Mouse (Mus musculus): Measurements from ENCODE around the gene Vopp1. TPM values are rescaled to one million over a fixed set of nuclear protein-coding genes. Genes with fewer than 3 reads are reported as not detected.
"Not testable (repeated sequence)": the region's sequence is repeated elsewhere in the genome, so short reads cannot be mapped to it uniquely, and the experiment has no call there.

Gene Vopp1
- 10 to 100 TPM in 19 of 26 experiments, 1 to 10 TPM in 7; 2.7 to 85.0 (median 11.8) TPM for total RNA-seq (2018; cell fraction: chromatin; rRNA removed)
- 10 to 100 TPM; 23.8 to 48.7 (median 30.3) TPM for total RNA-seq (2018; cell fraction: cytosol; rRNA removed)
- total RNA-seq (2018; cell fraction: nucleus; rRNA removed) = 100 to 1,000 TPM in 1 of 26 experiments, 10 to 100 TPM in 25; 17.4 to 108 (median 28.0) TPM
- 28.8 to 38.0 TPM (median 31.5 TPM) in 3 replicates for polyA plus RNA-seq (2018)

DNA sequence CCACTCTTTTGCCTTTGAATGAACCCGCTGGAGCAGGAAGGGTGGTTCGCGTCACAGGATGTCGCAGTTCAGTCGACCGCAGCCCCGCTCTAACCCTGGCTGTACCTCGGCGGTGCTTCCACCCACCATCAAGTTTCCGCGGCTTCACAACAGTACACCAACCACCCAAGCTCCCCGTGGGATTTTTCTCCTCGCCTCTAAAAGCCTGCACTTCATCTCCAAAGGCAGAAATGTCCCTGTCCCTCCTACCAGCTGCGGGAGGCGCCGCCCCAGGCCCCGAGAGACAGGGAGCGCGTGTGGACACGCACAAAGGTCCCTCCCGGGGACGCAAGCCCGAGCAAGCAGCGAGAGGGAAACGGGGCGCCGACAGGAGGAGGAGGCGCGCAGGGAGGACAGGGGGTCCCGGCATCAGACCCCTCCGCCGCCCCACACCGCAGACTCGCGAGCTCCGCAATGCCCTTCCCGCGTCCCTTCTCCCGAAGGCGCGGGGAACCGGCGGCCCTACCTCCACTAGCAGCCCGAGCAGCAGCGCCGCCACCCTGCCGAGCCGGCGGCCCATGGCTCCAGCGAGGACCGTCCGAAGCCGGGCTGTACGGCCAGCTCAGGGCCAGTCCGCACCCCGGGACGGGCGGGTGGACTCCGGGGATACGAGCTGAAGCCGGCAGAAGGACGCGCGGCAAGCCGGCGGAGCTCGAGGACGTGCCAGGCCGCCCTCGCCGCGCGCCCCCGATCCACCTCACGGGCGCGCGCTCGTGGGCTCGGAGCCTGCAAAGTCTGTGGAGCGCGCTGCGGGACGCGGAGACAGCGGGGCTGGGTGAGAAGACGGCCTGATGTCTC is at the start of gene Vopp1:
Gene Vopp1 (minus strand): TSS at position 738 of the 837 bp plus-strand sequence.
- no peaks in the 10 kb centered on the region for H3K36me3 ChIP-seq (ENCODE audit: inconsistent target)
- H3K79me2 ChIP-seq (ENCODE audit: inconsistent target) = peaks cover 15% of the 10 kb centered on the region; the same call in 1 of the 2 replicates
- H3K4me3 ChIP-seq (ENCODE audit: inconsistent target) = peak within 1 kb of the TSS; percentile 59
- peak within 1 kb of the TSS; percentile 34 for H3K27ac ChIP-seq
- WGBS (ENCODE audit: missing documents) = 2% methylated on average over 85 of the region's 87 CpGs

DNA sequence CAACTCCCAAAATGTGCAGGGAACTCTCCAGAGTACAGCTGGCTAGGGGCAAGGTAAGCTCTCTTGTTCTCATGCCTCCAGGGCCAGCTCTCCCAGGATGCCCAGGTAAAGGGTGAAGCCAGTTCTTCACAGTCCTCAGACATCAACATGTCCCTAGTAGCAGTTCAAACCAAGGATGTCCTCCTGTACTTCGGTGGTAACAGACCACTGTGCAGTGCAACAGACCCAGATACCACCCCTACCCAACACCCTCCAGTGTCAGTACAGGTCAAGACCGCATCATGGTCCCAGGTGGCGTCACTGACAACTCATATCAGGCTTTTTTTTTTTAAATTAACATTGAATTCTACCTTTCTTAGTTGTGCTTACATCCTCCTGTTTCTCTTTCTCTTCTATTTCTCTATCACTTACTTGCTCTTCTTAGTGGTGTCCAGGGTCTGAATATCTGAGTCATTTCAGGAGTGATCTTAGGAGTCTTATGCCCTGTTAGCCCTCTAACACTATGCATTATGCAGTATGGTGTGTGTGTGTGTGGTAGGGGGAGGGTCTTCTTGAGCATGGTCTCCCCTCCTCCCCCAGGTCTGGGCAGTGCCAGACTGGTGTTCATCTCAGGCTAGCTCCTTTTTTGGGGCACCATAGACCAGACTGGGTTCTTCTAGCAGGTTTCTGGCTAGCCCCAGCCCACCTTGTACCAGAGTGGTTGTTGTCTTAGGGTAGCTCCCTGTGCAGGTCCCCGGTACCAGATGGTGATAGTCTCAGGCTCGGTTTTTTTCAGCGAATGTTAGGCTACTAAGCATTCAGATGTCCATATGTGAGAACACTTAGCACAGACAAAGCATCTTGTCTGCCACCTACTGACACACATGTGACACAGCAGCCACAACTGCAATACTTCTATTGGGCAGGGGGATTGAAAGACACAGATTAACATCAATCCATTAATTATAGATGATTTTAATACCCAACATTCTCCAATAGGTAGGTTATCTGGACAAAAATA is 34.4 kb upstream of the Vopp1 start:
- Histone ChIP-seq H3K36me3 (ENCODE audit: inconsistent target) (no peaks in the 10 kb centered on the region), H3K4me3 (ENCODE audit: inconsistent target) (no peak overlapping the region), H3K27ac (no peak overlapping the region), H3K79me2 (ENCODE audit: inconsistent target) (no peaks in the 10 kb centered on the region)
- WGBS (ENCODE audit: missing documents) = 50% methylated on average over 6 of the region's 6 CpGs

DNA sequence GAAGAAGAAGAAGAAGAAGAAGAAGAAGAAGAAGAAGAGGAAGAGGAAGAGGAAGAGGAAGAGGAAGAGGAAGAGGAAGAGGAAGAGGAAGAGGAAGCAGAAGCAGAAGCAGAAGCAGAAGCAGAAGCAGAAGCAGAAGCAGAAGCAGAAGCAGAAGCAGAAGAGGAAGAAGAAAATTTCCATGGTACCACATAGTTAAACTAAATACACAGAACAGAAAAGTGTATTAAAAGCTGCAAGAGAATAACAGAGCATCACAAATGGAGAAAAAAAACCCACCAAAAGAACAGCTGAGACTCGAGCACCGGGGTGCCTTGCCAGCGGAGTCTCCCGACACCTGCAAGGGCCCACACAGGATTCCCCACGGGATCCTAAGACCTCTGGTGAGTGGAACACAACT is 26.2 kb upstream of the Vopp1 start:
- H3K4me3 ChIP-seq (ENCODE audit: inconsistent target); H3K27ac ChIP-seq; H3K79me2 ChIP-seq (ENCODE audit: inconsistent target); H3K36me3 ChIP-seq (ENCODE audit: inconsistent target): not testable (repeated sequence)
- WGBS (ENCODE audit: missing documents) = 94% methylated on average over 5 of the region's 5 CpGs

DNA sequence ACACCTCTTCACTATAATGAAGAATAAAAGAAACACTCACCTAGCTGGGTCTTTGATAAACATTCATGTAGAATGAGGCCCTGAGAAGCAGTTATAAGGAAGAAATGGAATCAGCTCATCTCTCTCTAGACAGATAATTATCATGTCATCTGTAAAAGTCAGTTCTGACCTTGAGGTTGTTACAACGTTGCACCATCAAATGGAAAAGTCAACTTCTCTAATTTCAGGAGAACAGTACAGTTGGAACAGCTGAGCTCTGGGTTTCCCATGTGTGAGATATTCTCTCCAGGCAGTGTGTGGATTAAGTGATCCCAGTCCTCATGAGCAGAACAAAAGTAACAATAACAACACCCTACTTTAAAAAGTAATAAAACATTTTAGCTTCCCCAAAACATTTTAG is 25.3 kb upstream of the Vopp1 start, which contains the start of gene Vmn1r21:
Gene Vmn1r21 (minus strand): TSS at position 58 of the 400 bp plus-strand sequence.
- no peaks in the 10 kb centered on the region for H3K79me2 ChIP-seq (ENCODE audit: inconsistent target)
- WGBS (ENCODE audit: missing documents) = 53% methylated on average over 1 of the region's 1 CpGs
- no peak within 1 kb of the TSS for H3K27ac ChIP-seq

DNA sequence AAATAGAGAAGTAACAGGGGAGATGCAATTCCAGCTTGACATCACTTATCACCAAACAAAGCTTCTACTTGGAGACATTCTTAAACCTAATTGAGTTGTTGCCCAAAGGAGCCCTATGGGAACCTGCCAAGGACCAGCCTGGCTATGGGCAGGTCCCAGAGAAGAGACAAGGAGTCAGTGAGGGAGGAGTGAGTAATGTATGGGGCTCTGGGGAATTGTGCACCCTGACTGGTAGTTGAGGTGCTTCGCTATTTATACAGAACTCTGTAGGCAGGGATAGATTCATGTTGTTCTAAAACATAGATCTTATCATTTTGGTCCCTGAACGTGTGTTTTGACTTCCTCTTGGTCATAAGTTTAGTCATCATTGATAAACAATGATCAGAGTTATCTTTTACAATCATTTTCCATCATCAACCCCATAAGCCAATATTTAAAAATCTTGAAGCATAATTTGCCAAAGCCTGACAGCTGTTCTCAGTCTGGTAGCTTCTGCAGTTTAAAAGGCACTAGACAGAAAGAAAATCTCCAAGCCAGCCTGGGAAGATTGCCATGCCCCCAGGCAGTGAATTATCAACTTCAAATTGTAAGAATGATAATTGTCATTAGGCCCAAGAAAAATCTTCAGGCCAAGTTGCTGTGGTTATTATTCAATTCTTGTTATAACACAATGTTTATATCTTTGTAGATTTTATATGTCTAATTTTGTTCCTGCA is 14.9 kb upstream of the Vopp1 start:
- H3K79me2 ChIP-seq (ENCODE audit: inconsistent target) = no peaks in the 10 kb centered on the region
- 51% methylated on average over 2 of the region's 2 CpGs for WGBS (ENCODE audit: missing documents)
- no peak overlapping the region for H3K4me3 ChIP-seq (ENCODE audit: inconsistent target)
- H3K27ac ChIP-seq = no peak overlapping the region
- no peaks in the 10 kb centered on the region for H3K36me3 ChIP-seq (ENCODE audit: inconsistent target)

More for the DNA sequence above, 25.3 kb upstream of the Vopp1 start, which contains the start of gene Vmn1r21:
- Histone ChIP-seq H3K36me3 (ENCODE audit: inconsistent target) (no peaks in the 10 kb centered on the region), H3K4me3 (ENCODE audit: inconsistent target) (no peak within 1 kb of the TSS)

DNA sequence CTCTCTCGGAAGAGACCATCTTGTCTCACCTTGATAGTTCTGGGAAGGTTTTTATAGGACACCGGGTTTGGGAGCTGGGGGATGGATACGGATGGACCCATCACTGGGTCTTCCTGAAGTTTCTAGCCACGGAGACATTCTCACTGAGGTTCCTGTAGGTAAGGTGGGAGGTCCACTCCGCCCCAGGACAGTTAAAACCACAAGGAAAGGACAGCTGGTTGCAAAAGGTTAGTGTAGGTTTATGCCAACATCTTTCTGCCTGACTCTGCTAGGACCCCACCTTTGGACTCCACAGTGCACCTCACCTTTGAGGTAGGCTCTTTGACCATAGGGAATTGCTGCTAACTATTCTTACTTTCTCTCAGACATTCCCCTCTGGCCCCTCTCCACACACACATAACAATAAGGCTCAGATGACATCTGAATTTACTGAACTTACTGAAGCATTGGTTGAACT is 328 bp upstream of the Vopp1 start:
- Histone ChIP-seq H3K4me3 (ENCODE audit: inconsistent target) (peak overlapping the region; percentile 19; the same call in 1 of the 2 replicates), H3K36me3 (ENCODE audit: inconsistent target) (no peaks in the 10 kb centered on the region), H3K79me2 (ENCODE audit: inconsistent target) (peaks cover 15% of the 10 kb centered on the region; the same call in 1 of the 2 replicates), H3K27ac (no peak overlapping the region)
- WGBS (ENCODE audit: missing documents) = 13% methylated on average over 5 of the region's 5 CpGs

DNA sequence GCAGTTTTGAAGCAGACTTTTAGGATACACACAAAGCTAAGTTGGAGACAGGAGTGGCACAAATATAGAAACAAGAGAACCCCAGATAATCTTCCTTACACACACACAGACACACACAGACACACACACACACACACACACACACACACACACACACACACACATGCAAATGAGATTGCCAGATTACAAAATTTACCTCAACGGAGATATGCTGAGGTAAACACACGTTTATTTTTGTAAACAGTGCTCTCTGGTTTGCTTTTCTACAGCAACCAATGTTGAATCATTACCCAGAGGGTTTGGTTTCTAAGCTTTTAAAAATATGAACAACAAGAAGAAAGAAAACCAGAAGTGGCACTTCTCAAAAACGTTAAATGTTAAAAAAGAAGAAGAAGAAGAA is 1.5 kb downstream of the Vopp1 start:
- H3K36me3 ChIP-seq (ENCODE audit: inconsistent target) = no peaks in the 10 kb centered on the region
- no peak overlapping the region for H3K4me3 ChIP-seq (ENCODE audit: inconsistent target)
- peaks cover 15% of the 10 kb centered on the region; the same call in 1 of the 2 replicates for H3K79me2 ChIP-seq (ENCODE audit: inconsistent target)
- 34% methylated on average over 2 of the region's 3 CpGs for WGBS (ENCODE audit: missing documents)
- H3K27ac ChIP-seq = no peak overlapping the region

DNA sequence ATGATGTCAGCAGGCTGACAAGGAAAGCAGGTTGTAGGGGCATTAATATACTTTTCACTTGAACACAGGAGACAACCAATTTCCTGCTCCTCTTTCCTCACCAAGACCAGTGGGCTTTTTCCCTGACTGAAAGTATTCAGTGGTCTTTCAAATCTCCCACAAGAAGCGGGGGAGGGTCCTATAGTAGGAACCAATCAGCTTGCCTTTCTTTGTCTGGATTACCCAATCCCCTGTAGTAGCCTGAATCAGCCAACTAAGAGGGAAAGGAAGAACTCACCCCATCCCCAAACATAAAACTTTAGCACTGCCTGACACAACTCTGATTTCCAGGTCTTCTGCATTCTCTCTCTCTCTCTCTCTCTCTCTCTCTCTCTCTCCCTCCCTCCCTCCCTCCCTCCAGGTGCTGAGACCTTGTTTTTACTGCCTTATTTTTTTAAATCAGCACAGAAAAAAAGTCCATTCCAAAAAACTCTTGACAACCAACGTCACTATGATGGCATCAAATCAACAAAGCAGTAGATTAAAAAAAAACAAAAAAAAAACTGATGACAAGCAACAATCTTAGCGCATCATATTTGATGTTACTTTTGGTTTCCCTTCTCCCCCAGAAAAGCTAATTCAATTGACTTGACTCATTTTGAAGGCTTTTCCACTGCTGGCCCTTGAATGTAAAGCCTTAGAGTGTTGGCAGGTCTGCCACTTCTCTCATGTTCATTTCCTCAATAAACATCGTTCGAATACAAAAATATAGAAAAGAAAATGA is 2.1 kb downstream of the Vopp1 start:
- Histone ChIP-seq H3K4me3 (ENCODE audit: inconsistent target) (no peak overlapping the region), H3K27ac (no peak overlapping the region), H3K79me2 (ENCODE audit: inconsistent target) (peaks cover 15% of the 10 kb centered on the region; the same call in 1 of the 2 replicates), H3K36me3 (ENCODE audit: inconsistent target) (no peaks in the 10 kb centered on the region)
- WGBS (ENCODE audit: missing documents) = 47% methylated on average over 5 of the region's 5 CpGs

DNA sequence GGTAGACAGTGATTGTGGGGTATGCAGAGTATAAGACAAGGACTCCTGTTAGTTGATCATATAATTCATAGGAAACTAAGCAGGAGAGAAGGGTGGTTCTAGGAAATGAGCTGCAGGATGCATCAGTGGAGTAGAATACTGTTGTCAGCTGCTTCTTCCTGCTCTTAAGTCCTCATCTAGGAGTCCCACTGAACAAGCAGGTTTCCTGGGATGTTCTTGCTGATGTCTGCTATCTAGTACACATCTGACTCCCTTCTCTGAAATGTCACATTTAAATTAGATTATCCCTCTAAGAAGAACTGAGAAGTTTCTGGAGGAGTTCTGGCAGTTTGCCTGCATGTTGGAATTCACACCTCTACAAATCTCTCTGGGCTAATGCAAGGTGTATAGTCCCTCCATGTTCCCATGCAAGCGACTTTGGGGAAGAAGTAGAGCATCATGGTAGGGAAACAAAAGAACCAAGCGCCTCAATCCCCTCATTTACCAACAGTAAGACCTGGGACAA is 10.5 kb downstream of the Vopp1 start:
- Histone ChIP-seq H3K4me3 (ENCODE audit: inconsistent target) (no peak overlapping the region), H3K27ac (no peak overlapping the region), H3K36me3 (ENCODE audit: inconsistent target) (no peaks in the 10 kb centered on the region), H3K79me2 (ENCODE audit: inconsistent target) (peaks cover 14% of the 10 kb centered on the region)
- WGBS (ENCODE audit: missing documents) = 93% methylated on average over 2 of the region's 2 CpGs

DNA sequence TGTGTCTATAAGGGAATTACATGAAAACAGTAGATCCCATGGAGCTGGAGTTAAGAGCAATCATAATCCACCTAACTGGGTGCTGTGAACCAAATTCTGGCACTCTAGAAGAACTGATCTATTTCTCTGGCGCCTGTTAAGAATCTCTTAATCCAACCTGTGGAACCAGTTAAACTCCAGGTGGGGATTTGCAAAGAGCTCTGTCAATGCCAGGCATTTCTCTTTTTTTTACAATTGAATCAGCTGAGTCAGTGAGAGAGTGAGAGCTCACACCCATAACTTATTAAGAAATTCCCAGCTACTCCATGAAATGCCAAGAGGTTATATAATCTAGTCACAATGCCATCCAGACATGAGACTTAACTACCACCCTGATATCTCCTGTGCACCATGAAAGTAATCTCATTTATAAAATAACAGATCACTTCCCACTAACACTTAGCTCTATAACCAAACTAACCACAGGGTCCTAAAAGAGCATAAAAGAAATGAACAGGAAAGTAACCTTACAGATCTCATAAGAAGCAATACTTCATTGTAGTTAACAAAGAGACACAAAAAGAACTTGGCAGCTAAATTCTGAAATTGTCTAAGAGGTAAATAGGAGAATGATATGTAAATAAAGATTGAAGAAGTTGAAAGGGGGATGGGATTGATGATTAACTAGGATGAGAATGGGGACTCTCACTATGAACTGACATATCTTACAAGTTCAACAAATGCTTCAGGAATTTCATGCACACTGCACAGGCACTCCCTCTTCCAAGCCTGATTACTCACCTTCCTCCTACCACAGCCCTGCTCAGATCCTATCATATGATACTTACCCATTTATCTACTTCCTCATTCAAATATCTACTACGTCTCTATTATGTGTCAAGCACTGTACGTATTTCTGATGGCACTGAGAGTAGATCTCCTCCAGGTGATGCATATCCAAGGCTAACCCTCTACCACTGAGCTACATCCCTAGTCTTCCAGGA is 12.9 kb downstream of the Vopp1 start:
- H3K27ac ChIP-seq = no peak overlapping the region
- WGBS (ENCODE audit: missing documents) = 30% methylated on average over 3 of the region's 3 CpGs
- H3K79me2 ChIP-seq (ENCODE audit: inconsistent target) = peaks cover 14% of the 10 kb centered on the region
- no peak overlapping the region for H3K4me3 ChIP-seq (ENCODE audit: inconsistent target)
- no peaks in the 10 kb centered on the region for H3K36me3 ChIP-seq (ENCODE audit: inconsistent target)

DNA sequence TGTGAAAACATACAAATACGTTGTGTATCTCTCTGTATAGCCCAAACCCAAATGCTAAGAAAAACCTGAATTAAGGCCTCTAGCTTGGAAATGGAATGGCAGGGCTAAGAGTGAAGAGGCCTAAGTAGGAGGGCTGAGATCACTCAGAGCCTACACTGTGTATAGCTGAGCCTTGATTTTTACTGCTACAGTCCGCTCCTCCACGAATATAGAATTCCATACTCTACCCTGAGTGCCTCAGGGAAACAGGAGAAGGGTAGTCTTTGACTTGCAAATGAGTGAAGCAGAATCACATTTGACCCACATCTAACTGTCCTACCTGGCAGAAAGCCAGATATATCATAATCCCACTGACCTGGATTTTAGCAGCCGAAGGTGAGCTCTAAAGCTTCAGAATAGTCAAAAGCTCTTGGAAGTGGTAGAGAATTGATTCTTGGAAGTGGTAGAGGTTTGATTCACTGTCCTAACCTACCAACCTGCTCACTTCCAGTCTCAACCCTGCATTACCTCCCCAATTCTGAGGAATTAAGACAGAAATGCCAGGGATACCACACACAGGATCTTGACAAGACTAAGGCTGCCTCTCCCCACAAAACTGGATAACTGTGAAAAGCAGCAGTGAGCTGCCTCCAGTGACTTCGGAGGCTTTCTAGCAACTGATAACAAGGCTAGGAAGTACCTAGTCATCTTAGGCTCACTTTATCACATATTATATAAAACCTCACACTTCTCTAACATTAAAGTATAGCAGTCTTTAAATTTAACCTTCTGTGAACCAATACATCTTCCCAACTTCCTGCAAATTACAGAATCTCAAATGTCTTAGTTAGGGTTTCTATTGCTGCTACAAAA is 19.5 kb downstream of the Vopp1 start:
- Histone ChIP-seq H3K79me2 (ENCODE audit: inconsistent target) (no peaks in the 10 kb centered on the region), H3K4me3 (ENCODE audit: inconsistent target) (no peak overlapping the region), H3K36me3 (ENCODE audit: inconsistent target) (no peaks in the 10 kb centered on the region), H3K27ac (no peak overlapping the region)
- 98% methylated on average over 4 of the region's 5 CpGs for WGBS (ENCODE audit: missing documents)

Measured in macrophage (primary cell).